In the genomic region with DNA sequence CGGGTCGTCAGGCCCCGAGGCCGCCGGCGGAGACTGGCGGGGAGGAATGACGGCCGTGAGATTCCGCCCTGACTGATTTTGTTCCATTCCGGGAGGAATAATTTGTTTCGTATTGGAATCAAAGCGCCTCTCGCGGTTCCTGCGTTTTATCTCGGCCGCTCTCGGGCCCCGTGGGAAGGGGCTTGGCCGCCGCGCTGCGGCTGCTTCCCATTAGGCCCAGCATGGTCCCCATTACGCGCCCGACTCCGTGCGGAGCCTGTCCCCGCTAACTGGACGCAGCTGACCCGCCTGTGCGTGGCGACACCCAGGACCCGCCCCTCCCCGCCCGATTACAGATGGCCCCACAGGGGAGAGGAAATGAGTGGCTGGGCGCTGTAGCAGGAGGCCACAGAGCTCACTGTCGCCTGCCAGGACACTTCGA, we compare ENCODE assay signal across 8 mouse cellular contexts. TPM values are rescaled to one million over a fixed set of nuclear protein-coding genes. Genes with fewer than 3 reads are reported as not detected.
DNase-seq lines count a peak whose midpoint lies in the region; ATAC-seq and TF ChIP-seq lines count a peak whose summit lies in the region.

No protein-coding gene starts in this region.

- ATAC-seq in kidney, embryonic 15.5 days (replicated peaks; ENCODE audit: low FRiP score), result 0 out of 2 replicates have a peak, but pooled peaks have one; percentile 25
- ATAC-seq in intestine, postnatal 0 days, result no peak
- peak; percentile 40; the same call in 1 of the 2 replicates for ATAC-seq in neural tube, embryonic 13.5 days (ENCODE audit: low read depth)

- no peak for TF ChIP-seq CTCF in intestine, postnatal 0 days (IDR thresholded peaks at IDR 0.05; ENCODE audit: low read depth)

- H3K4me3 ChIP-seq in kidney, embryonic 15.5 days (replicated peaks), result peak overlapping the region; percentile 43
- H3K4me3 ChIP-seq in intestine, postnatal 0 days (ENCODE audit: low read depth, low read length), result peak overlapping the region; percentile 41
- H3K4me3 ChIP-seq in neural tube, embryonic 13.5 days, result peak overlapping the region; percentile 29

- peak overlapping the region; percentile 65 for H3K4me2 ChIP-seq in kidney, embryonic 15.5 days
- H3K4me2 ChIP-seq in intestine, postnatal 0 days (replicated peaks; ENCODE audit: low read depth), result peak overlapping the region; percentile 63
- peak overlapping the region; percentile 52 for H3K4me2 ChIP-seq in neural tube, embryonic 13.5 days

- 0 out of 2 replicates have a peak, but pooled peaks cover 5% of the 10 kb centered on the region for H3K9me3 ChIP-seq in kidney, embryonic 15.5 days (replicated peaks)
- peaks cover 5% of the 10 kb centered on the region; the same call in 1 of the 2 replicates for H3K9me3 ChIP-seq in intestine, postnatal 0 days (ENCODE audit: control insufficient read depth)
- H3K9me3 ChIP-seq in neural tube, embryonic 13.5 days, result no peaks in the 10 kb centered on the region; the same call in 1 of the 2 replicates

- H3K27me3 ChIP-seq in kidney, embryonic 15.5 days, result peaks cover 97% of the 10 kb centered on the region
- H3K27me3 ChIP-seq in intestine, postnatal 0 days (replicated peaks; ENCODE audit: control insufficient read depth, insufficient read depth, low read length), result peaks cover 66% of the 10 kb centered on the region
- H3K27me3 ChIP-seq in neural tube, embryonic 13.5 days, result peaks cover 98% of the 10 kb centered on the region

- H3K9ac ChIP-seq in kidney, embryonic 15.5 days, result no peak overlapping the region
- H3K9ac ChIP-seq in intestine, postnatal 0 days (ENCODE audit: low read depth, low read length), result no peak overlapping the region
- H3K9ac ChIP-seq in neural tube, embryonic 13.5 days, result 0 out of 2 replicates have a peak overlapping the region, but pooled peaks have one; percentile 23

- peaks cover 9% of the 10 kb centered on the region for H3K4me1 ChIP-seq in kidney, embryonic 15.5 days
- H3K4me1 ChIP-seq in intestine, postnatal 0 days (replicated peaks; ENCODE audit: control insufficient read depth, insufficient read depth, low read length), result no peaks in the 10 kb centered on the region
- peaks cover 9% of the 10 kb centered on the region for H3K4me1 ChIP-seq in neural tube, embryonic 13.5 days (replicated peaks)

- under 1% methylated on average over 40 of the region's 40 CpGs for WGBS in kidney, embryonic 15.5 days
- WGBS in intestine, postnatal 0 days, result under 1% methylated on average over 40 of the region's 40 CpGs
- WGBS in neural tube, embryonic 13.5 days, result under 1% methylated on average over 40 of the region's 40 CpGs

- H3K27ac ChIP-seq in kidney, embryonic 15.5 days, result no peak overlapping the region
- no peak overlapping the region for H3K27ac ChIP-seq in intestine, postnatal 0 days (ENCODE audit: low read depth, low read length)
- no peak overlapping the region for H3K27ac ChIP-seq in neural tube, embryonic 13.5 days (replicated peaks)

- no peaks in the 10 kb centered on the region for H3K36me3 ChIP-seq in kidney, embryonic 15.5 days
- no peaks in the 10 kb centered on the region for H3K36me3 ChIP-seq in intestine, postnatal 0 days (ENCODE audit: control insufficient read depth, insufficient read depth)
- H3K36me3 ChIP-seq in neural tube, embryonic 13.5 days, result no peaks in the 10 kb centered on the region

- no peak for DNase-seq in kidney, adult 8-10 months
- DNase-seq in embryo, embryonic 9.5 days (ENCODE audit: extremely low spot score), result peak; percentile 51
- DNase-seq in layer of hippocampus, postnatal 25 days (ENCODE audit: extremely low spot score in 1 of 2, low spot score in 1 of 2), result no peak
- no peak for DNase-seq in cerebellum, postnatal 14 days
- DNase-seq in kidney, adult 18-20 months, result no peak

RNA-seq across cellular contexts. Expression of gene Faim, which starts 13.1 kb away (rescaled TPM):
- 45.1 and 50.3 TPM in 2 replicates for polyA plus RNA-seq in kidney, embryonic 15.5 days (2015; fragmentation: Nextera tagmentation; extraction: Ambion mirVana)
- 30.3 and 31.2 TPM in 2 replicates for polyA plus RNA-seq in intestine, postnatal 0 days (2015; fragmentation: Nextera tagmentation; extraction: Ambion mirVana)
- 106 and 127 TPM in 2 replicates for polyA plus RNA-seq in neural tube, embryonic 13.5 days (2015; fragmentation: Nextera tagmentation; extraction: Ambion mirVana)
- total RNA-seq in layer of hippocampus, postnatal 25 days (2021), result 10 to 100 TPM; 55.0 to 60.5 TPM

RNA-seq across cellular contexts. Expression of gene Foxl2, which starts 18.0 kb away (rescaled TPM):
- not detected in 2 replicates for polyA plus RNA-seq in kidney, embryonic 15.5 days (2015; fragmentation: Nextera tagmentation; extraction: Ambion mirVana)
- not detected in 2 replicates for polyA plus RNA-seq in intestine, postnatal 0 days (2015; fragmentation: Nextera tagmentation; extraction: Ambion mirVana)
- 0.63 and 0.68 TPM in 2 replicates for polyA plus RNA-seq in neural tube, embryonic 13.5 days (2015; fragmentation: Nextera tagmentation; extraction: Ambion mirVana)
- total RNA-seq in layer of hippocampus, postnatal 25 days (2021), result under 1 TPM; 0.81 to 0.82 TPM
